Mouse (Mus musculus) limb, embryonic 13.5 days (tissue): Measurements from ENCODE around the gene Tom1. TPM values are rescaled to one million over a fixed set of nuclear protein-coding genes. Genes with fewer than 3 reads are reported as not detected.

Source experiments
- ATAC-seq: fragments of 200-750 bp; cut with Nextera tagmentation; 2 replicates; pipeline ENCODE4 v1.8.0; 2017; ENCODE audit warnings: low read depth, moderate number of reproducible peaks, moderate TSS enrichment; ENCODE audit not compliant: low FRiP score
- H3K27ac ChIP-seq: fragments of 300-500 bp; sonication (generic); 2 replicates; pipeline ENCODE4 v1.5.1; 2015; ENCODE audit warnings: inconsistent platforms, mild to moderate bottlenecking, moderate library complexity
- H3K27me3 ChIP-seq: fragments of 300-500 bp; sonication (generic); 2 replicates; pipeline ENCODE4 v1.6.1; 2015; ENCODE audit warnings: mild to moderate bottlenecking, inconsistent platforms
- H3K36me3 ChIP-seq: fragments of 300-500 bp; sonication (generic); 2 replicates; pipeline ENCODE4 v1.6.1; 2015; ENCODE audit warnings: inconsistent platforms, mild to moderate bottlenecking, moderate library complexity
- H3K4me1 ChIP-seq: fragments of 300-500 bp; sonication (generic); 2 replicates; pipeline ENCODE4 v1.6.1; 2015; ENCODE audit warnings: inconsistent platforms
- H3K4me2 ChIP-seq: fragments of 300-500 bp; sonication (generic); replicated peaks from 2 replicates; pipeline ENCODE4 v1.6.1; 2015; ENCODE audit warnings: inconsistent platforms, mild to moderate bottlenecking, moderate library complexity
- H3K4me3 ChIP-seq: fragments of 300-500 bp; sonication (generic); 2 replicates; pipeline ENCODE4 v1.5.1; 2015; ENCODE audit warnings: moderate library complexity, mild to moderate bottlenecking, inconsistent platforms
- H3K9ac ChIP-seq: fragments of 300-500 bp; sonication (generic); 2 replicates; pipeline ENCODE4 v1.6.1; 2015; ENCODE audit warnings: mild to moderate bottlenecking, inconsistent platforms
- H3K9me3 ChIP-seq: fragments of 300-500 bp; sonication (generic); 2 replicates; pipeline ENCODE4 v1.6.1; 2016; ENCODE audit warnings: inconsistent platforms
- WGBS: fragments of 180-500 bp; shearing (Covaris S2); methylation state at CpG from one replicate; pipeline ENCODE4 v1.1.7; 2015; 5-methylcytosine and 5-hydroxymethylcytosine counted together
- polyA plus RNA-seq: library from polyadenylated mRNA; unstranded; fragments of >200 nt; fragmentation: Nextera tagmentation; extraction: Ambion mirVana; gene quantifications from 2 replicates; pipeline ENCODE4 v1.2.1, GENCODE M21; 2015

The Tom1 gene
- polyA plus RNA-seq = 31.8 and 34.5 TPM in 2 replicates

DNA sequence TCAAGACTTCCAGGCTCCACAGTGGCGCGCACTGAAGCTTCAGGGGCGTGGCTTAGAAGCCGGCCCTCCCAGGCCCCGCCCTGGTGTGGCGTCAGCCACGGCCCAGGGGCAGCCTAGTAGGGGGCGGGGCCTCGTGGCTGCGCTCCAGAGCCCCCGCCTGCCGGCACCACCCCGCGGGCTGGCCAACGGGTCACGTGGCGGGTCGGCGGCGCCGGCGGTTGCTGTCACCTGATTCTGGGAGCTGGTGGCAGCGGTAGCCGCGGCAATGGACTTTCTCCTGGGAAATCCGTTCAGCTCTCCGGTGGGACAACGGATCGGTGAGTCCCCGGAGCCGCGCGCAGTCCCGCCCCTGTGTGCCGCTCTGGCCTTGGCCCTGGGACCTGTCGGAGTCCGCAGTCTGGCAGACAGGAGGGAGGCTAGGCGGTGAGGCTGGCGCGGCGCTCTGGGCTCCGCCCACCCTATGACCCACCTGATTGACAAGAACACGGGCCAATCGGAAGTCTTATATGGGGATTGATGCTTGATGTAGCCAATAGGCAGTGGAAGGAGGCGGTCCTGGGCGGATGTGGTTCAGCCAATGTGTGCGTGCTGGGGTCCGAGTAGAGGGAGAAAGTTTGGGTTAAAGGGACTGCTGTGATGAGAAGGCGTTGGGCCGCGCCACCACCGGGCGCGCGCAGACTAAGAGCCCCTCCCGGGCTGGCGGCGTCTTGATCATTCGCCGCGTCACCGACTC, at the start of gene Tom1:
Gene Tom1, plus strand, starts transcription at position 195 of the 733 bp plus-strand sequence.
- peak within 1 kb of the TSS; percentile 77 for H3K9ac ChIP-seq
- peaks cover 25% of the 10 kb centered on the region for H3K36me3 ChIP-seq
- peak within 1 kb of the TSS; percentile 83 for H3K27ac ChIP-seq
- no peaks in the 10 kb centered on the region for H3K27me3 ChIP-seq
- no peaks in the 10 kb centered on the region for H3K9me3 ChIP-seq
- peak; percentile 99 for ATAC-seq
- H3K4me2 ChIP-seq = peak within 1 kb of the TSS; percentile 89
- under 1% methylated on average over 62 of the region's 62 CpGs for WGBS
- H3K4me1 ChIP-seq = peaks cover 17% of the 10 kb centered on the region
- H3K4me3 ChIP-seq = peak within 1 kb of the TSS; percentile 56

DNA sequence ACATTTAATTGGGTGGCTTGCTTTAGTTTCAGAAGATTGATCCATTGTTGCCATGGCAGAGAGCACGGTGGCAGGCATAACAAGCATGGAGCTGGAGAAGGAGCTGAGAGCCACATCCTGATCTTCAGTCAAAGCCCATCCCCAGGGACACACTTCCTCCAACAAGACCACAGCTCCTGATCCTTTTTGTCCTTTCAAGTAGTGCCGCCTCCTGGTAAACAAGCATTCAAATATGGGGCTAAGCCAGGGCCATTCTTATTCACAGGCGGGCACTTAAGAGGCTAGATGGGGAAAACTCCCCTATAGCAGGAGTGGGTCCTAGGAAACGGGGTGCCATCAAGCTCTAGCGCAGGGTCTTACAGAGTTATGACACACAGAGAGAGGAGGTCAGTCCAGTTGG, 46.1 kb upstream of the Tom1 start:
- ATAC-seq = no peak
- H3K9me3 ChIP-seq = no peaks in the 10 kb centered on the region
- no peak overlapping the region for H3K4me3 ChIP-seq
- H3K4me1 ChIP-seq = no peaks in the 10 kb centered on the region
- no peak overlapping the region for H3K9ac ChIP-seq
- no peak overlapping the region for H3K4me2 ChIP-seq
- H3K27me3 ChIP-seq = no peaks in the 10 kb centered on the region
- WGBS = 83% methylated on average over 5 of the region's 5 CpGs
- H3K36me3 ChIP-seq = no peaks in the 10 kb centered on the region
- no peak overlapping the region for H3K27ac ChIP-seq

DNA sequence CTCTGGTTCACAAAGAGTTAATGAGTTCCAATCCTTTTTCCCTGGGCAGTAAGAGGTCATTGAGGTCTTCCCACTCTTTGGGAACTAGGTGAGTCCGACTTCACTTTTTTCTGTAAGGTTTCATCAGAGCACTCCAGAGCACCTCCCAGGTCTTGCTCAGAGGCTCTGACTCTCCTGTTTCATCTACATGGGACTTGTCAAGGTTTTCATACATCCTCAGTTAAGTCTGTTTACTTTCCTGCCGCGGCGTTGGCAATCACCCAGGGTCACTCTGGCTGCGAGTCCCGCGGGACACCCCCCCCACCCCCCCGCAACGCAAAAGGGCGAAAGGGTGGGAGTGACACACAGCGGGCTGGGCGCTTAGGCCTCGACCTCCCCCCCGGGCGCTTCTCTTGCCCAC, 43.5 kb upstream of the Tom1 start:
- Histone ChIP-seq H3K9ac (no peak overlapping the region), H3K36me3 (no peaks in the 10 kb centered on the region), H3K4me2 (no peak overlapping the region), H3K9me3 (no peaks in the 10 kb centered on the region), H3K4me3 (no peak overlapping the region), H3K27ac (no peak overlapping the region), H3K27me3 (no peaks in the 10 kb centered on the region), H3K4me1 (peaks cover 5% of the 10 kb centered on the region)
- WGBS = 20% methylated on average over 15 of the region's 15 CpGs
- ATAC-seq = no peak

GRCm38 (mm10) chr8:74993081-74993474, 40.4 kb upstream of the Tom1 start, which contains the start of gene Hmgxb4:
Gene Hmgxb4, plus strand, starts transcription at chr8:74993356.
- WGBS = 10% methylated on average over 8 of the region's 8 CpGs
- Histone ChIP-seq H3K36me3 (no peaks in the 10 kb centered on the region), H3K4me3 (peak within 1 kb of the TSS; percentile 90), H3K27me3 (no peaks in the 10 kb centered on the region), H3K9me3 (no peaks in the 10 kb centered on the region), H3K4me1 (peaks cover 11% of the 10 kb centered on the region), H3K4me2 (peak within 1 kb of the TSS; percentile 68), H3K9ac (peak within 1 kb of the TSS; percentile 98), H3K27ac (peak within 1 kb of the TSS; percentile 95)
- peak; percentile 10; the same call in 1 of the 2 replicates for ATAC-seq

- Histone ChIP-seq H3K9ac (peak overlapping the region; percentile 98), H3K4me3 (peak overlapping the region; percentile 90), H3K27ac (peak overlapping the region; percentile 95), H3K4me1 (peaks cover 11% of the 10 kb centered on the region), H3K36me3 (peaks cover 3% of the 10 kb centered on the region), H3K27me3 (no peaks in the 10 kb centered on the region), H3K9me3 (no peaks in the 10 kb centered on the region), H3K4me2 (peak overlapping the region; percentile 68)
- peak; percentile 95 for ATAC-seq
- under 1% methylated on average over 88 of the region's 111 CpGs for WGBS
Measured at GRCm38 (mm10) chr8:74993475-74994451, 39.7 kb upstream of the Tom1 start.

GRCm38 (mm10) chr8:74994540-74994939, 39.0 kb upstream of the Tom1 start:
- Histone ChIP-seq H3K4me3 (peak overlapping the region; percentile 90), H3K27ac (no peak overlapping the region; the same call in 1 of the 2 replicates), H3K36me3 (peaks cover 11% of the 10 kb centered on the region), H3K4me2 (peak overlapping the region; percentile 68), H3K9ac (peak overlapping the region; percentile 98), H3K4me1 (peaks cover 11% of the 10 kb centered on the region), H3K27me3 (0 out of 2 replicates have a peak, but pooled peaks cover 1% of the 10 kb centered on the region), H3K9me3 (no peaks in the 10 kb centered on the region)
- ATAC-seq = no peak
- 6% methylated on average over 7 of the region's 7 CpGs for WGBS

DNA sequence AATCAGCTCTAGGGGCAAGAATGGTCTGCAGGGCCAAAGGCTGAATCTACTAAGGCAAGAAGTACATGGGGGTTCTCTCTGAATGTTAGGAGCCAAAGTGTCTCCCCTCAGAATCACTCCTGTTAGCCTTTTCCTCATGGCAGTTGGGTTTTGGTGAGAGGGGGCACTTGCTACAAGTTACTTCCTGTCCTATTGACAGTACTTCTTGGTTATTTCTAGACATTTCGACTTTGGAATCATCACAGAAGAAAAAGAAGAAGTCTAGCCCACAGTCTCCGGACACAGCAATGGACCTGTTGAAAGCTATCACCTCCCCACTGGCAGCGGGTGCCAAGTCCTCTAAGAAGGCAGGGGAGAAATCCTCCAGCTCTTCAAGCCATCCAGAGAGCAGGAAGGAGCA, 33.1 kb upstream of the Tom1 start:
- Histone ChIP-seq H3K27ac (no peak overlapping the region), H3K9me3 (no peaks in the 10 kb centered on the region), H3K36me3 (peaks cover 63% of the 10 kb centered on the region), H3K4me3 (no peak overlapping the region), H3K4me2 (no peak overlapping the region), H3K27me3 (0 out of 2 replicates have a peak, but pooled peaks cover 3% of the 10 kb centered on the region), H3K4me1 (peaks cover 5% of the 10 kb centered on the region; the same call in 1 of the 2 replicates), H3K9ac (no peak overlapping the region)
- 93% methylated on average over 3 of the region's 3 CpGs for WGBS
- ATAC-seq = no peak

GRCm38 (mm10) chr8:75008826-75009225, 24.7 kb upstream of the Tom1 start:
- H3K27me3 ChIP-seq = no peaks in the 10 kb centered on the region
- H3K36me3 ChIP-seq = peaks cover 65% of the 10 kb centered on the region
- no peak for ATAC-seq

DNA sequence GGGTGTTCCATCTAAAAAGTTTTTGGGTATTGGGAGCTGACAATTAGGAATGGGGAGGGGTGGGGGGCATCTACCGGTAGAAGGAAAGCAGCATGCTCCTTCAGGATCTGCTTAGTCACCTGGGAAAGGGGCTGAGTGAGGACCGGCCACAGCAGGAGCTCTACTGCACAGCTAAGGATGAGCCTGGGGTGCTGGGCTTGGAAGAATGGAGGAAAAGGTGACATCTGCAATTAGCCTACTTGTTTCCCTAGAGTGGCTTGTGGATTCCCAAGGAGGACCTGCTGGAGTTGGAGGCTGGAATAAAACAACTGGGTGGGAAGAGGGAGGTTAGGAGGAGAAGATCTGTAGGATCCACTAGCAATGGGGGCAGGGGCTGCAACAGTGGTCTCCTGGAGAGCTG, 19.9 kb upstream of the Tom1 start:
- Histone ChIP-seq H3K9ac (no peak overlapping the region), H3K27me3 (no peaks in the 10 kb centered on the region), H3K36me3 (peaks cover 37% of the 10 kb centered on the region), H3K4me3 (no peak overlapping the region), H3K9me3 (no peaks in the 10 kb centered on the region), H3K4me1 (no peaks in the 10 kb centered on the region), H3K27ac (no peak overlapping the region), H3K4me2 (no peak overlapping the region)
- 53% methylated on average over 2 of the region's 2 CpGs for WGBS
- ATAC-seq = no peak

More at GRCm38 (mm10) chr8:75008826-75009225, 24.7 kb upstream of the Tom1 start:
- Histone ChIP-seq H3K4me2 (no peak overlapping the region), H3K4me3 (no peak overlapping the region), H3K9ac (no peak overlapping the region), H3K9me3 (no peaks in the 10 kb centered on the region), H3K4me1 (no peaks in the 10 kb centered on the region), H3K27ac (no peak overlapping the region)
- WGBS = 95% methylated on average over 2 of the region's 2 CpGs

DNA sequence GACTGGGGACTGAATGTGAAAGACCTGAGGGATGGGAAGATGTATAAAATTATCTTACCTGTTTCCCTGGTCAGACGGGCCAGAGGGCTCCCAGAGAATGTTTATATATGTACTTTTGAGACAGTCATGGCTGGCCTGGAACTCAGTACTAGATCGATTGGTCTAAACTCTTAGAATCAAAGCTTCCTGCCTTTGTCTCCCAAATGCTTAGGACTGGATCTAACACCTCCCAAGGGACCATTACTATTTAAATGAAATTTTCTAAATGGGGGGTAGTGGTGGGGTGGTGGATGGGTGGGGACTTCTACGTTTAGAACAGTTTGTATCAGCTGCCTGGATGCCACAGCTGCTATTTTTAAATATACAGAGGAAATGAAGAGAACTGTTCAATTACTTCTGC, 19.5 kb upstream of the Tom1 start:
- H3K36me3 ChIP-seq = peaks cover 33% of the 10 kb centered on the region
- no peak overlapping the region for H3K9ac ChIP-seq
- H3K27me3 ChIP-seq = no peaks in the 10 kb centered on the region
- H3K4me2 ChIP-seq = no peak overlapping the region
- no peak for ATAC-seq
- no peaks in the 10 kb centered on the region for H3K9me3 ChIP-seq
- 69% methylated on average over 3 of the region's 3 CpGs for WGBS
- no peaks in the 10 kb centered on the region for H3K4me1 ChIP-seq
- H3K4me3 ChIP-seq = no peak overlapping the region
- no peak overlapping the region for H3K27ac ChIP-seq

DNA sequence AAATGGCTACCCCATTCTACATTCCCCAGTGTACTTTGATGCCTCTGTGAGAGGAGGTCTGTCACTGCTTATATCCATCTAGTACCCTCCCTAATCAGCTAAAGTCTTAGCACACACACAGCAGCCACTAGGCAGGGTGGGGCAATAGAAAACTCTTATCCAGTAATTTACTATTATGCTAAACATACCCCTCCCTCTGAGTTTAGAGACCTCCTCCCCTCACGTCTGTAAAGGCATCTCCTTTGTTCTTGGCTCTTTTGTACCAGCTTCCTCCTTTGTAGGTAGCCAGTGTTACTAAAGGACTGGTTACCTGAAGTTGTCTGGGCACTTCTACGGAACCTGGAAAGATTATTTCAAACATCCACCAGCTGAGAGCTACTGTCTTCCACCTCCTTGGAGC, 17.5 kb upstream of the Tom1 start:
- Histone ChIP-seq H3K4me1 (no peaks in the 10 kb centered on the region), H3K27me3 (no peaks in the 10 kb centered on the region), H3K9ac (no peak overlapping the region), H3K9me3 (no peaks in the 10 kb centered on the region), H3K27ac (no peak overlapping the region), H3K36me3 (peaks cover 29% of the 10 kb centered on the region), H3K4me2 (no peak overlapping the region), H3K4me3 (no peak overlapping the region)
- 73% methylated on average over 2 of the region's 2 CpGs for WGBS
- ATAC-seq = no peak

DNA sequence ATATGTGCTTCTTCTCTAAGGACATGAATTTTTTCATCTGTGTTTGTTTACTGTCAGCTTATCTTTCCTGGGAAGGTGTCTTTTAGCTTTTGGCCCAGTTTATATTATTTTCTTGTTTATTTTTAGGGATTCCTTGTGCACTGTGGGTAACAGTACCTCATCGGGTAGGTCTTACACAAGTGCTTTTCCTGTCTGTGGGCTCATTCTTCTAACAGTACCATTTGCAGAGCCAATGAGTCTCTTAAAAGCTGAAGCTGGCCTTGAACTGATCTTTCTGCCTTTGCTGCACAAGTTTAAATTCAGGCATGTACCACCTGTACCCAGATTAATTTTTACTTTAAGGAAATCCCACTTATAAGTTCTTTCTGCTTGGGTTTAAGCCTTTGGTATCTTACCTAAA, 17.1 kb upstream of the Tom1 start:
- Histone ChIP-seq H3K9me3 (no peaks in the 10 kb centered on the region), H3K4me2 (no peak overlapping the region), H3K4me1 (no peaks in the 10 kb centered on the region), H3K27ac (no peak overlapping the region), H3K4me3 (no peak overlapping the region), H3K9ac (no peak overlapping the region), H3K27me3 (no peaks in the 10 kb centered on the region), H3K36me3 (peaks cover 31% of the 10 kb centered on the region)
- 93% methylated on average over 1 of the region's 1 CpGs for WGBS
- ATAC-seq = no peak
